Mouse (Mus musculus): ENCODE measurements at regions not wholly inside any gene's neighbourhood (a gene's known extent, or its start where the extent isn't known, plus 50 kb on each side); places are given as distances from the start of the nearest gene placed in this dataset.
"Not testable (repeated sequence)": the region's sequence is repeated elsewhere in the genome, so short reads cannot be mapped to it uniquely, and the experiment has no call there.

DNA sequence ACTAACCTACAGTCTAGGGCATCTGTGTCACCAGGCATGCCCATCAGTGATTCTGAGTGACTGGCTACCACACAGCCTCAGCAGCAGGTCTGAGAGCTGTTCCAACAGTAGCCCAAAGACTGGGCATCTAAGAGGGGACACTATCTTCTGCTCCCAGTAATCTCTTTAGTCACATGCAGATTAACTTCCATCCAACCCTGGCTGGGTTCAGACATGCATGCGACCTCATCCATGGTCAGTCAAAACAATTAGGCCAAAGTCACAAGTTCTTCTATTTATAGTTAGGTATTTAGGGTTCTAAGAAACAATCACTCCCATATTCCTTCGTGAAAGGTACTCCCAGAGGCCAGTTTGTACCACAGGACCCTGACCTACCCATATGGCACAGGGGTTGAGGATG, 138.2 kb upstream of the Teddm2 start:
- peaks cover 20% of the 10 kb centered on the region for H3K4me1 ChIP-seq (ENCODE audit: control insufficient read depth, insufficient read depth, insufficient read length, low read length)
- H3K4me3 ChIP-seq (ENCODE audit: low read depth, low read length), result no peak overlapping the region
- TF ChIP-seq CTCF (IDR thresholded peaks at IDR 0.05; ENCODE audit: extremely low read depth, insufficient read length, insufficient replicate concordance, low read depth, low read length), result no peak
- no peak for TF ChIP-seq POLR2A (IDR thresholded peaks at IDR 0.05; ENCODE audit: low read depth, low read length)
- H3K27ac ChIP-seq (ENCODE audit: insufficient read depth, low read depth, low read length), result no peak overlapping the region
- 83% methylated on average over 2 of the region's 2 CpGs for WGBS
- no peaks in the 10 kb centered on the region for H3K27me3 ChIP-seq (ENCODE audit: control insufficient read depth, insufficient read depth, low read length)
- no peaks in the 10 kb centered on the region for H3K36me3 ChIP-seq (ENCODE audit: control insufficient read depth, insufficient read depth, low read length)

DNA sequence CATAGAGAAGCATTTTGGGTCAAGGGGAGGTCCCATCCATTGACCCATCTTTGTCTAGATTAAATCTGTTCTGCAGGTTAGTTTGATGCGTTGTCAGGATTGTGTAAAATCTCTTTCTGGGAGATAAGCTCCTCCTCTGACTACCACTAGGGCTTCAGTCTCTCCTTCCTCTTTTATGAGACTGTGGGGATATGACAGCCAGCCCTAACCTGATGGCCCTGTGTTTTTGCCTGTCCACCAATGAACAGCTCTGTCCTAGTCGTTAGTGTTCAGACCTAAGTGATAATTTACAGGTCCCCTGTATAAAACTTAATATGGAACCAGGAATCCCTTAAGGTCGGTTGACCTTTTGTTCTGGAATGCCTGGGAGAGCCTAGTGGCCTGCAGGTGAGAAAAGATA, 140.9 kb upstream of the Teddm2 start:
- Histone ChIP-seq H3K36me3 (ENCODE audit: control insufficient read depth, insufficient read depth, low read length) (no peaks in the 10 kb centered on the region), H3K4me3 (ENCODE audit: low read depth, low read length) (no peak overlapping the region), H3K27me3 (ENCODE audit: control insufficient read depth, insufficient read depth, low read length) (no peaks in the 10 kb centered on the region), H3K27ac (ENCODE audit: insufficient read depth, low read depth, low read length) (no peak overlapping the region), H3K4me1 (ENCODE audit: control insufficient read depth, insufficient read depth, insufficient read length, low read length) (peaks cover 6% of the 10 kb centered on the region; the same call in 1 of the 2 replicates)
- TF ChIP-seq CTCF (IDR thresholded peaks at IDR 0.05; ENCODE audit: extremely low read depth, insufficient read length, insufficient replicate concordance, low read depth, low read length) (no peak), POLR2A (IDR thresholded peaks at IDR 0.05; ENCODE audit: low read depth, low read length) (no peak)
- 65% methylated on average over 3 of the region's 3 CpGs for WGBS

DNA sequence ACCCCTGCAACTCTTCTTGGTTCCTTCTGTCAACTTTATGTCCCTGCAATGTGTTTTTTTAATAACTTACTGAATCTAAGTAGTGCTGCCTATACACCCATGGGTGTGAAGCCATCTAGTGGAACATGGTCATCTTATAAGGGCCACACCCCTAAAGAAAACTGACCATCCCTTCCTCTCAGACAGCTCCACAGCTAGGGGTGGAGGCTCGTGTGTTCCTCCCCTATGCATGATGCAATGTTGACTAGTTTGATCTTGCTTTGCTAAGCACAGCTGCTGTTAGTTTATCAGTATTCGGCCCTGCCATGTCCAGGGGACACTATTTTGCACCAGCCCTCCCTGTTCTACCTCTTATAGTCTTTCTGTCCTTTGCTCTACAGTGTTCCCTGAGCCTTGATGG, 142.9 kb upstream of the Teddm2 start:
- 0 out of 2 replicates have a peak, but pooled peaks cover 2% of the 10 kb centered on the region for H3K4me1 ChIP-seq (ENCODE audit: control insufficient read depth, insufficient read depth, insufficient read length, low read length)
- no peak for TF ChIP-seq CTCF (IDR thresholded peaks at IDR 0.05; ENCODE audit: extremely low read depth, insufficient read length, insufficient replicate concordance, low read depth, low read length)
- TF ChIP-seq POLR2A (IDR thresholded peaks at IDR 0.05; ENCODE audit: low read depth, low read length), result no peak
- whole genome bisulfite sequencing, result 39% methylated on average over 2 of the region's 2 CpGs
- H3K36me3 ChIP-seq (ENCODE audit: control insufficient read depth, insufficient read depth, low read length), result no peaks in the 10 kb centered on the region
- H3K27ac ChIP-seq (ENCODE audit: insufficient read depth, low read depth, low read length), result no peak overlapping the region
- H3K4me3 ChIP-seq (ENCODE audit: low read depth, low read length), result no peak overlapping the region
- H3K27me3 ChIP-seq (ENCODE audit: control insufficient read depth, insufficient read depth, low read length), result no peaks in the 10 kb centered on the region

DNA sequence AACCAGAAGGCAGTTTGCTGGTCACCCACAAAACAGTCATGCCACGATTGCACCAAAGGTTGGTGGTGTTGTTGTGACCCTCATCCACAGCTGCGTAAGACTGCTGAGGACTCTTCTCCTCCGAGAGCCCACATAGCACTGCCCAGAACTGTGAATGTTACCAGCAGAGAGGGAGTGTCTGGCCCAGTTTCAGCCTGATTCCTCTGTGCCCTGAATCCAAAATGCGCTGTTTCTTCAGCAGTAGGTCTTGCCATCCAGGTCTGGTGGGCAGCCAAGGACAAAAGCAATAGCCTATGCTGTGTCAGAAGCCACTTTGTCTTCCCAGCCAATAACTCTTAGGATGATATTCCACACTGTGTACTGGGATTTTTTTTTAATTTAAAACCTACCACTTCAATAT, 144.7 kb upstream of the Teddm2 start:
- Histone ChIP-seq H3K4me1 (ENCODE audit: control insufficient read depth, insufficient read depth, insufficient read length, low read length) (0 out of 2 replicates have a peak, but pooled peaks cover 2% of the 10 kb centered on the region), H3K27ac (ENCODE audit: insufficient read depth, low read depth, low read length) (no peak overlapping the region), H3K4me3 (ENCODE audit: low read depth, low read length) (no peak overlapping the region), H3K36me3 (ENCODE audit: control insufficient read depth, insufficient read depth, low read length) (no peaks in the 10 kb centered on the region), H3K27me3 (ENCODE audit: control insufficient read depth, insufficient read depth, low read length) (no peaks in the 10 kb centered on the region)
- WGBS, result 89% methylated on average over 4 of the region's 4 CpGs
- TF ChIP-seq POLR2A (IDR thresholded peaks at IDR 0.05; ENCODE audit: low read depth, low read length) (no peak), CTCF (IDR thresholded peaks at IDR 0.05; ENCODE audit: extremely low read depth, insufficient read length, insufficient replicate concordance, low read depth, low read length) (no peak)

DNA sequence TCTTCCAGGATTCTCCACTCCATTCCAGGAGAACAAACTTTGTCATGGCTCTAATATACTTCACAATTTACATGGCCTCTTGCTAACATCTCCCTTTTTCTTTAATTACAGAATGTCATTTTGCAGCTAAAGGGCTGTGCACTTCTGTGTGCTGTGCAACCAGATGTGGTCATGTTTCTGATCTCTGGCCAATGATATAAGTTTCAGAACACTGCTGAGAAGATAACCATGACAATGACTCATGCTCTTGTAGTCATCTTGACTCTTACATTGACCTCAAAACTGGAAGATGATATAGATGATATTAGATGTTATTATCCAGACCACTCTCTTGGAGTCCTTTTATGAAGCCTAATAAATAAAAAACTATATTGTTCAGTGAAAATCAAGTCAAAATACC, 145.9 kb upstream of the Teddm2 start:
- H3K36me3 ChIP-seq (ENCODE audit: control insufficient read depth, insufficient read depth, low read length), result no peaks in the 10 kb centered on the region
- H3K27ac ChIP-seq (ENCODE audit: insufficient read depth, low read depth, low read length), result no peak overlapping the region
- TF ChIP-seq POLR2A (IDR thresholded peaks at IDR 0.05; ENCODE audit: low read depth, low read length) (no peak), CTCF (IDR thresholded peaks at IDR 0.05; ENCODE audit: extremely low read depth, insufficient read length, insufficient replicate concordance, low read depth, low read length) (no peak)
- H3K4me1 ChIP-seq (ENCODE audit: control insufficient read depth, insufficient read depth, insufficient read length, low read length), result 0 out of 2 replicates have a peak, but pooled peaks cover 2% of the 10 kb centered on the region
- H3K27me3 ChIP-seq (ENCODE audit: control insufficient read depth, insufficient read depth, low read length), result no peaks in the 10 kb centered on the region
- no peak overlapping the region for H3K4me3 ChIP-seq (ENCODE audit: low read depth, low read length)

DNA sequence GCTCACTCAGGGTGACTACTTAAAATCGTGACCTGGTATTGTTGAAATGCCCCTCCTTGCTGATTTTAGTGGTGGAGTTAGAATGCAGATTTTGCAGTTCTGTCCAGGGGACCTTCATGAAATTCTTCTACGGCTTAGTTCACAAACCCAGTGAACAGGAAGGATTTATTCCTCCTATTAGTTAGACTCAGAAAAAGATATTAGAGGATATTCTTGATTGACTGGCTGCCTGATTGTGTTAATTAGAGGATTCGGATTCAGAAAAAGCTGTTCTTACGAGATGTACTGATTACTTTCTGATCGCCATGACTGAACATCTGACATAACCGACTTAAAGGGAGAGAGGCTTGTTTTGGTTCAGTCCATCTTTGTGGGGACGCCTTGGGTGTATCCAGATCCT, 147.3 kb upstream of the Zfp648 start:
- 86% methylated on average over 7 of the region's 7 CpGs for WGBS
- Histone ChIP-seq H3K36me3 (ENCODE audit: control insufficient read depth, insufficient read depth, low read length) (no peaks in the 10 kb centered on the region), H3K27me3 (ENCODE audit: control insufficient read depth, insufficient read depth, low read length) (no peaks in the 10 kb centered on the region), H3K27ac (ENCODE audit: insufficient read depth, low read depth, low read length) (no peak overlapping the region), H3K4me1 (ENCODE audit: control insufficient read depth, insufficient read depth, insufficient read length, low read length) (no peaks in the 10 kb centered on the region), H3K4me3 (ENCODE audit: low read depth, low read length) (no peak overlapping the region)
- no peak for TF ChIP-seq POLR2A (IDR thresholded peaks at IDR 0.05; ENCODE audit: low read depth, low read length)
- no peak for TF ChIP-seq CTCF (IDR thresholded peaks at IDR 0.05; ENCODE audit: extremely low read depth, insufficient read length, insufficient replicate concordance, low read depth, low read length)

DNA sequence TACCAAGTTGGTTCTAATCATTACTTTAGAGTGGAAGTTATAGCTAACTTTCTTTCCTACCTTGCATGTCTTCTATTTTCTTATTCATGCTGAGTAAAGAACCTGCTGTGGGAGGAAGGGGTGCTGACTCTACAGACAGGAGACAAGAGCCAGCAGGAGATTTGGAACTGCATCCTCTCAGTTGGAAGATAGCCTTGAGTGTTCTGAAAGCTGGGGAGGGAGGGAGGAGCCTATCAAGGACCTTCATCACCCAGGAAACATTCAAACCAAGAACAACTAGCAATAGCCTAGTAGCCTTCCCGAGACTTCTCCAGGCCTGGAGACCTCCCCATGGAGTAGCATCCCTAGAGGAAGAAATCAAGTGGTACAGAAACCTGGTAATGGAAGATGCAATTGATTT, 146.1 kb upstream of the Zfp648 start:
- TF ChIP-seq POLR2A (IDR thresholded peaks at IDR 0.05; ENCODE audit: low read depth, low read length) (no peak), CTCF (IDR thresholded peaks at IDR 0.05; ENCODE audit: extremely low read depth, insufficient read length, insufficient replicate concordance, low read depth, low read length) (no peak)
- WGBS, result 76% methylated on average over 1 of the region's 1 CpGs
- H3K27ac ChIP-seq (ENCODE audit: insufficient read depth, low read depth, low read length), result no peak overlapping the region
- H3K4me3 ChIP-seq (ENCODE audit: low read depth, low read length), result no peak overlapping the region
- no peaks in the 10 kb centered on the region for H3K4me1 ChIP-seq (ENCODE audit: control insufficient read depth, insufficient read depth, insufficient read length, low read length)
- no peaks in the 10 kb centered on the region for H3K36me3 ChIP-seq (ENCODE audit: control insufficient read depth, insufficient read depth, low read length)
- H3K27me3 ChIP-seq (ENCODE audit: control insufficient read depth, insufficient read depth, low read length), result no peaks in the 10 kb centered on the region

DNA sequence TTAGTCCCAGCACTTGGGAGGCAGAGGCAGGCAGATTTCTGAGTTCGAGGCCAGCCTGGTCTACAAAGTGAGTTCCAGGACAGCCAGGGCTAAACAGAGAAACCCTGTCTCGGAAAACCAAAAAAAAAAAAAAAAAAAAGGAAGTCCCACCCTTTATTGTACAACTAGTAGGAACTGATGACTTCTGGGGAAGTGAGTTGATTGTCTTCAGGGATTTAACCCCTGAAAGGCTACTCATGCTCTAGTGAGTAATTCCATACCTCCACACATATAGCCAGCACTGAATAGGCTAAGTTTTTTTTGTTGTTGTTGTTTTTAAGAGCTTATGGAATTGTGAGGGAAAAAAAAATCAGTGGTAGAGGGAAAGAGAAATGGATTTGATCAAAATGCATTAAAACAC, 139.6 kb upstream of the Zfp648 start:
- not testable (repeated sequence) for H3K4me1 ChIP-seq (ENCODE audit: control insufficient read depth, insufficient read depth, insufficient read length, low read length); H3K36me3 ChIP-seq (ENCODE audit: control insufficient read depth, insufficient read depth, low read length); H3K27me3 ChIP-seq (ENCODE audit: control insufficient read depth, insufficient read depth, low read length); H3K4me3 ChIP-seq (ENCODE audit: low read depth, low read length); H3K27ac ChIP-seq (ENCODE audit: insufficient read depth, low read depth, low read length)
- WGBS, result 58% methylated on average over 2 of the region's 2 CpGs

Data from small intestine, adult 2 months (tissue).